Mouse (Mus musculus) brain, adult 10 weeks (tissue): ENCODE data around the gene Phf11c. TPM values are rescaled to one million over a fixed set of nuclear protein-coding genes. Genes with fewer than 3 reads are reported as not detected.

ENCODE experiments used
- polyA plus RNA-seq: library from polyadenylated mRNA; stranded (reverse); fragments of 350-450 nt; fragmentation: Illumina TruSeq; extraction: RNeasy Lipid Tissue Mini Kit (QIAGEN cat#74804); gene quantifications from one replicate; pipeline ENCODE4 v1.2.3, GENCODE M21; 2015; ENCODE audit warnings: low read depth, low replicate concordance

Phf11c gene
- 0.52 TPM for polyA plus RNA-seq

DNA sequence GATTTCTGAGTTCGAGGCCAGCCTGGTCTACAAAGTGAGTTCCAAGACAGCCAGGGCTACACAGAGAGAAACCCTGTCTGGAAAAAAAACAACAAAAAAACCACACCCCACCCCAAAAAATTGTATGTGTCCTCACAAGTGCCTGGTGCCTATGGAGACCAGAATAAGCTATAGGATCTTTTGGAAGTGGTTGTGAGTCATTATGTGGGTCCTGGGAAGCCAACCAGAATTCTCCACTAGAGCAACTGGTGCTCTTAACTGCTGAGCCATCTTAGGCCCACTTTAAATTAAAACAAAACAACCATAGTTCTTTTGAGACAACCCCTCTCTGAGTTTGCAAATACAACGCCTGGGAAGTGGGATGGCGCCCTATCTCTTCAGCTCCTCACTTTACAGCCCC is at the start of gene Phf11c:
Phf11c (minus strand) TSS at position 101 of the 400 bp plus-strand sequence.

DNA sequence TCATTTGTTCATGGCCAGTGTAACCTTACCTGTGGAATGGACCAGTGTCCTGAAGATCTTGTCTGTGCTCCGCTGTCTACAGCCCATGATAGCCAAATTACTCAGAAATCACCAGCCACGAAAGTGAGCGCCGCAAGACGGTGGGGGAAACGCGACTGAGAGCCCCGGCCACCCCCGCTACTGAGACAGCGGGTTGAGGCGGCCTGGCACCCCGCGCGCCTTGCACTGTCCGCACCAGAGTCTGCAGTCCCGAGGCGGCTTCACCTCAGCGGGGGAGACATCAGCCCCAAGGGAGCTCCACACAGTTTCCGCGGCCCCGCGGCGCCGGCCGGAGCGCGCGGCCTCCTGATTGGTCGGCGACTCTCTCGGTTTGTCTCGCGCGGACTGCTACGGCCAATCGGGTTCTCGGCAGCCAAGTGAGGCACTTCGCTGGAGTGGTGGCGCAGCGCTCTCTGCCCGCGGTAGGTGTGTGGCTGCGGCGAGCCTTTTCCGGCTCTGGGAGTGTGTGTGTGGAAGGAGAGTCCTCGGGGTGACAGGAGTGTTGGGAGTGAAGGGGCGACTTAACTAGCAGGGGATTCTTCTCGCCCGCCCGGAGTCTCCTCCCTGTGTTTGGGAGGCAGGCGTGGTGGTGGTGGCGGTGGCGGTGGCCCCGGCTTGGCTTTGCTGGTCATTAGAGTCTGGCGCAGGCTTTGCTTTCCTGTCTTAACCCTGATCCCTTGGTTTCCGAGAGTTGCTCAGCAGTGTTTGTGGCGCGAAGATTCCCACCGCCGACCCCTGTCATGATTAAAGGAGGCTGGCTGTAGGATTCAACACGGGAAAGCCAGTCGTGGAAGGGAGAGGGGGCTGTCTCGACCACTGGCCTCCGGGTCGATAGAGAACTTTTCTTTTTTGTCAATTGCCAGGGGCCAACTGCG is 45.6 kb upstream of the Phf11c start, which contains the start of the genes Setdb2 and Cab39l:
Setdb2 (minus strand) TSS at position 327 of the 914 bp plus-strand sequence.
Cab39l (plus strand) TSS at position 415 of the 914 bp plus-strand sequence.

DNA sequence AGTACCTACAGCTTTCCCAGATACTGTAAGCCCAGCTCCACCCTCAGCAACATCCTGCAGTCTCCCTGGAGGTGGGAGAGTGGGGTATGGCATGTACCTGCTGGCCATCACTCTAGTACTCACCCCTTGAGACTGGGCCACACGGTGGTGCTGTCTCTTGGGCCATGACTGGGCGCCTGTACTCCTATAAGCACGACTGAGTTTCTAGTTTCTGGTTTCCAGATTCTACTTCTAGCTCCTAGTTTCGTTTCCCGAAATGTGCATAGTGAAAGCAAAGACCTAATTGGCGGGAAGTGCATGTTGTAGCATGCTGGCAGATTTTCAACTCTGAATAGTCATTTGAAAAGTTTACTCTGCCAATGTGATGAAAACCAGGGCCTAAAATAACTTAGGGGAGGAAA is 29.9 kb downstream of the Phf11c start, which contains the start of gene Phf11d:
Phf11d (minus strand) TSS at position 227 of the 401 bp plus-strand sequence.

DNA sequence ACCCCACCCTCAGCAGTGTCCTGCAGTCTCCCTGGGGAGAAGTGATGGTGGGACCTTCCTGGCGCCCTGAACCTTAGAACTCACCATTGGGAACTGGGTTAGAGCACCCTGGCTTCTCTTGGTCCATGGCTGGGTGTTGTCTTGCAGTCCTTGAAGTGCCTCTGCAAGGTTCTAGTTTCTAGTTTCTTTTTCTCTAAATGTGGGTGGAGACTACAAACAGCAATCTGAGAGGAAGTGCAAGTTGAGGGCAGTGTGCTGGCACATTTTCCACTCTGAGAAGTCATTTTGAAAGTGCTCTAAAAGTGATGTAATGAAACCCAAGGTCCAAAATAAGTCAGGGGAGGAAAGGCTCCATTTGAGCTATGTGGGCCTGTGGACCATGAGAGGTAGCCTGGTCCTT is 54.0 kb downstream of the Phf11c start, which contains the start of gene Phf11b:
Phf11b (minus strand) TSS at position 163 of the 400 bp plus-strand sequence.

Other genes with a start within 250 kb of the Phf11c start
- not detected for gene Gm5142, start 216.6 kb downstream of the Phf11c start, polyA plus RNA-seq
- gene Rcbtb1, start 194.2 kb downstream of the Phf11c start, polyA plus RNA-seq = 32.7 TPM
- gene Gm6904, start 135.2 kb downstream of the Phf11c start, polyA plus RNA-seq = not detected
- gene Phf11a, start 97.9 kb downstream of the Phf11c start, polyA plus RNA-seq = not detected
- not detected for gene Phf11b, start 54.0 kb downstream of the Phf11c start, polyA plus RNA-seq
- gene Phf11d, start 29.9 kb downstream of the Phf11c start, polyA plus RNA-seq = 1.1 TPM
- gene Setdb2, start 45.5 kb upstream of the Phf11c start, polyA plus RNA-seq = 6.0 TPM
- gene Cab39l, start 45.6 kb upstream of the Phf11c start, polyA plus RNA-seq = 41.6 TPM
- gene Cdadc1, start 202.6 kb upstream of the Phf11c start, polyA plus RNA-seq = 53.8 TPM
- gene Shisa2, start 229.9 kb upstream of the Phf11c start, polyA plus RNA-seq = 2.7 TPM